In genomic region chr2:30365281-30366069, GRCm38 (mm10) we compare ENCODE assay signal across 9 mouse cellular contexts. TPM values are rescaled to one million over a fixed set of nuclear protein-coding genes. Genes with fewer than 3 reads are reported as not detected.
DNase-seq lines count a peak whose midpoint lies in the region; ATAC-seq lines count a peak whose summit lies in the region.
"Had no signal": no experiment of that assay in that cellular context is flagged by ENCODE, and none has a peak within 500 bp of the region (broad histone marks: within the 10 kb centered on the region; RNA-seq: fewer than 3 reads in every experiment).

No protein-coding gene starts in this region.

- no peak for ATAC-seq in heart, embryonic 12.5 days (ENCODE audit: insufficient number of reproducible peaks, low FRiP score)
- ATAC-seq in intestine, embryonic 16.5 days = no peak
- no peak for ATAC-seq in midbrain, embryonic 13.5 days

- 0 out of 2 replicates have a peak, but pooled peaks cover 4% of the 10 kb centered on the region for H3K9me3 ChIP-seq in heart, embryonic 12.5 days (replicated peaks)
- H3K9me3 ChIP-seq in embryonic facial prominence, embryonic 10.5 days = no peaks in the 10 kb centered on the region
- H3K9me3 ChIP-seq in intestine, embryonic 16.5 days (ENCODE audit: control insufficient read depth, low read length) = no peaks in the 10 kb centered on the region
- no peaks in the 10 kb centered on the region for H3K9me3 ChIP-seq in midbrain, embryonic 13.5 days

- no peak for DNase-seq in heart, postnatal 4 days
- DNase-seq in embryonic facial prominence, embryonic 10.5 days (ENCODE audit: low spot score) = no peak
- no peak for DNase-seq in left cerebral cortex, adult 8-10 months (ENCODE audit: low spot score in 2 of 2)
- DNase-seq in spleen, adult 12 weeks (ENCODE audit: low spot score) = no peak
- no peak for DNase-seq in right cerebral cortex, postnatal 25 days
- DNase-seq: gastrocnemius, postnatal 10 days had no signal

- H3K27me3 ChIP-seq in heart, embryonic 12.5 days (replicated peaks) = no peaks in the 10 kb centered on the region
- no peaks in the 10 kb centered on the region for H3K27me3 ChIP-seq in embryonic facial prominence, embryonic 10.5 days (replicated peaks; ENCODE audit: low read depth, poor library complexity, severe bottlenecking)
- no peaks in the 10 kb centered on the region for H3K27me3 ChIP-seq in intestine, embryonic 16.5 days (replicated peaks; ENCODE audit: control insufficient read depth, insufficient read depth, low read length)
- no peaks in the 10 kb centered on the region for H3K27me3 ChIP-seq in midbrain, embryonic 13.5 days

- H3K4me1 ChIP-seq in heart, embryonic 12.5 days (replicated peaks) = peaks cover 27% of the 10 kb centered on the region
- peaks cover 14% of the 10 kb centered on the region for H3K4me1 ChIP-seq in embryonic facial prominence, embryonic 10.5 days
- H3K4me1 ChIP-seq in intestine, embryonic 16.5 days (ENCODE audit: control insufficient read depth, insufficient read depth, low read length) = peaks cover 14% of the 10 kb centered on the region
- peaks cover 14% of the 10 kb centered on the region for H3K4me1 ChIP-seq in midbrain, embryonic 13.5 days (replicated peaks)

- peak overlapping the region; percentile 94 for H3K9ac ChIP-seq in heart, embryonic 12.5 days
- peak overlapping the region; percentile 83; the same call in 1 of the 2 replicates for H3K9ac ChIP-seq in intestine, embryonic 16.5 days (ENCODE audit: low read depth, low read length)
- H3K9ac ChIP-seq in midbrain, embryonic 13.5 days (replicated peaks) = peak overlapping the region; percentile 87

- H3K27ac ChIP-seq in heart, embryonic 12.5 days (ENCODE audit: poor library complexity, severe bottlenecking) = 0 out of 2 replicates have a peak overlapping the region, but pooled peaks have one; percentile 31
- 0 out of 2 replicates have a peak overlapping the region, but pooled peaks have one; percentile 88 for H3K27ac ChIP-seq in embryonic facial prominence, embryonic 10.5 days (replicated peaks)
- no peak overlapping the region for H3K27ac ChIP-seq in intestine, embryonic 16.5 days (ENCODE audit: low read length)
- no peak overlapping the region for H3K27ac ChIP-seq in midbrain, embryonic 13.5 days

- peaks cover 42% of the 10 kb centered on the region for H3K36me3 ChIP-seq in heart, embryonic 12.5 days
- peaks cover 45% of the 10 kb centered on the region for H3K36me3 ChIP-seq in embryonic facial prominence, embryonic 10.5 days (replicated peaks)
- peaks cover 9% of the 10 kb centered on the region for H3K36me3 ChIP-seq in intestine, embryonic 16.5 days (ENCODE audit: control insufficient read depth, insufficient read depth, low read length)
- peaks cover 35% of the 10 kb centered on the region for H3K36me3 ChIP-seq in midbrain, embryonic 13.5 days

- WGBS in heart, embryonic 12.5 days = 70% methylated on average over 2 of the region's 2 CpGs
- WGBS in embryonic facial prominence, embryonic 10.5 days = 88% methylated on average over 2 of the region's 2 CpGs
- 86% methylated on average over 2 of the region's 2 CpGs for WGBS in intestine, embryonic 16.5 days
- 81% methylated on average over 2 of the region's 2 CpGs for WGBS in midbrain, embryonic 13.5 days

- H3K4me3 ChIP-seq in heart, embryonic 12.5 days = peak overlapping the region; percentile 78
- H3K4me3 ChIP-seq in embryonic facial prominence, embryonic 10.5 days = peak overlapping the region; percentile 93
- H3K4me3 ChIP-seq in intestine, embryonic 16.5 days (ENCODE audit: low read length) = peak overlapping the region; percentile 94
- peak overlapping the region; percentile 87 for H3K4me3 ChIP-seq in midbrain, embryonic 13.5 days (replicated peaks)

- peak overlapping the region; percentile 74 for H3K4me2 ChIP-seq in heart, embryonic 12.5 days
- H3K4me2 ChIP-seq in intestine, embryonic 16.5 days (ENCODE audit: low read depth, low read length) = peak overlapping the region; percentile 86
- H3K4me2 ChIP-seq in midbrain, embryonic 13.5 days (replicated peaks) = peak overlapping the region; percentile 99

RNA-seq across cellular contexts. Expression of gene Miga2, which starts 1.4 kb away (rescaled TPM):
- 32.7 and 33.6 TPM in 2 replicates for polyA plus RNA-seq in heart, embryonic 12.5 days (2016; fragmentation: Nextera tagmentation; extraction: Ambion mirVana)
- 10 to 100 TPM; 52.4 to 63.5 TPM for total RNA-seq in heart, postnatal 4 days (2021)
- 29.3 and 30.8 TPM in 2 replicates for polyA plus RNA-seq in embryonic facial prominence, embryonic 10.5 days (2016; fragmentation: Nextera tagmentation; extraction: Ambion mirVana)
- polyA plus RNA-seq in intestine, embryonic 16.5 days (2015; fragmentation: Nextera tagmentation; extraction: Ambion mirVana) = 23.1 and 24.7 TPM in 2 replicates
- polyA plus RNA-seq in midbrain, embryonic 13.5 days (2015; fragmentation: Nextera tagmentation; extraction: Ambion mirVana) = 29.4 and 30.2 TPM in 2 replicates
- 100 to 1,000 TPM; 106 to 121 (median 108) TPM for total RNA-seq in left cerebral cortex, adult 8-10 months (2022)

RNA-seq across cellular contexts. Expression of gene Sh3glb2, which starts 6.3 kb away (rescaled TPM):
- polyA plus RNA-seq in heart, embryonic 12.5 days (2016; fragmentation: Nextera tagmentation; extraction: Ambion mirVana) = 117 and 130 TPM in 2 replicates
- total RNA-seq in heart, postnatal 4 days (2021) = 10 to 100 TPM; 72.7 to 73.7 TPM
- 84.8 and 85.6 TPM in 2 replicates for polyA plus RNA-seq in embryonic facial prominence, embryonic 10.5 days (2016; fragmentation: Nextera tagmentation; extraction: Ambion mirVana)
- polyA plus RNA-seq in intestine, embryonic 16.5 days (2015; fragmentation: Nextera tagmentation; extraction: Ambion mirVana) = 68.6 and 71.4 TPM in 2 replicates
- 147 and 158 TPM in 2 replicates for polyA plus RNA-seq in midbrain, embryonic 13.5 days (2015; fragmentation: Nextera tagmentation; extraction: Ambion mirVana)
- total RNA-seq in left cerebral cortex, adult 8-10 months (2022) = 100 to 1,000 TPM; 279 to 301 (median 286) TPM

RNA-seq across cellular contexts. Expression of gene Dolpp1, which starts 26.6 kb away (rescaled TPM):
- polyA plus RNA-seq in heart, embryonic 12.5 days (2016; fragmentation: Nextera tagmentation; extraction: Ambion mirVana) = 21.9 and 22.2 TPM in 2 replicates
- total RNA-seq in heart, postnatal 4 days (2021) = 10 to 100 TPM; 14.2 to 14.6 TPM
- 46.2 and 47.9 TPM in 2 replicates for polyA plus RNA-seq in embryonic facial prominence, embryonic 10.5 days (2016; fragmentation: Nextera tagmentation; extraction: Ambion mirVana)
- 59.4 and 63.3 TPM in 2 replicates for polyA plus RNA-seq in intestine, embryonic 16.5 days (2015; fragmentation: Nextera tagmentation; extraction: Ambion mirVana)
- 54.7 and 56.6 TPM in 2 replicates for polyA plus RNA-seq in midbrain, embryonic 13.5 days (2015; fragmentation: Nextera tagmentation; extraction: Ambion mirVana)
- total RNA-seq in left cerebral cortex, adult 8-10 months (2022) = 10 to 100 TPM; 22.2 to 30.1 (median 27.3) TPM

RNA-seq across cellular contexts. Expression of gene Crat, which starts 50.1 kb away (rescaled TPM):
- polyA plus RNA-seq in heart, embryonic 12.5 days (2016; fragmentation: Nextera tagmentation; extraction: Ambion mirVana) = 67.9 and 74.2 TPM in 2 replicates
- 100 to 1,000 TPM; 379 to 401 TPM for total RNA-seq in heart, postnatal 4 days (2021)
- 19.9 and 20.3 TPM in 2 replicates for polyA plus RNA-seq in embryonic facial prominence, embryonic 10.5 days (2016; fragmentation: Nextera tagmentation; extraction: Ambion mirVana)
- 25.9 and 29.4 TPM in 2 replicates for polyA plus RNA-seq in intestine, embryonic 16.5 days (2015; fragmentation: Nextera tagmentation; extraction: Ambion mirVana)
- 18.5 and 21.9 TPM in 2 replicates for polyA plus RNA-seq in midbrain, embryonic 13.5 days (2015; fragmentation: Nextera tagmentation; extraction: Ambion mirVana)
- 10 to 100 TPM; 52.0 to 65.8 (median 62.6) TPM for total RNA-seq in left cerebral cortex, adult 8-10 months (2022)

RNA-seq across cellular contexts. Expression of gene Ptpa, which starts 50.4 kb away (rescaled TPM):
- polyA plus RNA-seq in heart, embryonic 12.5 days (2016; fragmentation: Nextera tagmentation; extraction: Ambion mirVana) = 107 and 115 TPM in 2 replicates
- 100 to 1,000 TPM; 139 TPM for total RNA-seq in heart, postnatal 4 days (2021)
- 161 and 162 TPM in 2 replicates for polyA plus RNA-seq in embryonic facial prominence, embryonic 10.5 days (2016; fragmentation: Nextera tagmentation; extraction: Ambion mirVana)
- polyA plus RNA-seq in intestine, embryonic 16.5 days (2015; fragmentation: Nextera tagmentation; extraction: Ambion mirVana) = 120 and 132 TPM in 2 replicates
- polyA plus RNA-seq in midbrain, embryonic 13.5 days (2015; fragmentation: Nextera tagmentation; extraction: Ambion mirVana) = 128 and 134 TPM in 2 replicates
- total RNA-seq in left cerebral cortex, adult 8-10 months (2022) = 100 to 1,000 TPM; 174 to 191 (median 186) TPM

Comparison
In these comparisons a context has a peak if more than half of its experiments do, and no peak if none do; other contexts are left out.
1. H3K27ac ChIP-seq: peak in heart, embryonic 12.5 days (single experiment) and embryonic facial prominence, embryonic 10.5 days (single experiment); none in intestine, embryonic 16.5 days (single experiment) and midbrain, embryonic 13.5 days (single experiment).
2. Peak in every context shown above with its lines, with median percentiles within 50 percentile points of each other: H3K4me2 ChIP-seq, H3K4me3 ChIP-seq and H3K9ac ChIP-seq.